Mouse (Mus musculus): Measurements from ENCODE around the gene Dctn2. TPM values are rescaled to one million over a fixed set of nuclear protein-coding genes. Genes with fewer than 3 reads are reported as not detected.

Dctn2 gene
- polyA plus RNA-seq, 1 experiment from 2014 or later = 170 TPM

- Histone ChIP-seq H3K36me3 (ENCODE audit: control insufficient read depth, insufficient read depth, low read length) (no peaks in the 10 kb centered on the region), H3K27ac (ENCODE audit: low read length) (no peak overlapping the region), H3K4me2 (ENCODE audit: low read depth, low read length) (peak overlapping the region; percentile 96), H3K27me3 (replicated peaks; ENCODE audit: control insufficient read depth, insufficient read depth, low read length) (peaks cover 17% of the 10 kb centered on the region), H3K9ac (ENCODE audit: low read depth, low read length) (peak overlapping the region; percentile 72), H3K9me3 (ENCODE audit: control insufficient read depth, low read length) (no peaks in the 10 kb centered on the region), H3K4me3 (ENCODE audit: low read length) (peak overlapping the region; percentile 62), H3K4me1 (ENCODE audit: control insufficient read depth, insufficient read depth, low read length) (peaks cover 19% of the 10 kb centered on the region)
- WGBS = 10% methylated on average over 29 of the region's 29 CpGs
- ATAC-seq = no peak
Observed at GRCm38 (mm10) chr10:127326828-127327227, 60.7 kb downstream of the Dctn2 start.

GRCm38 (mm10) chr10:127327461-127328145, 61.4 kb downstream of the Dctn2 start:
- peaks cover 17% of the 10 kb centered on the region for H3K27me3 ChIP-seq (replicated peaks; ENCODE audit: control insufficient read depth, insufficient read depth, low read length)
- no peaks in the 10 kb centered on the region for H3K36me3 ChIP-seq (ENCODE audit: control insufficient read depth, insufficient read depth, low read length)
- H3K9me3 ChIP-seq (ENCODE audit: control insufficient read depth, low read length) = no peaks in the 10 kb centered on the region
- H3K4me3 ChIP-seq (ENCODE audit: low read length) = no peak overlapping the region
- H3K4me1 ChIP-seq (ENCODE audit: control insufficient read depth, insufficient read depth, low read length) = peaks cover 18% of the 10 kb centered on the region
- 49% methylated on average over 18 of the region's 18 CpGs for WGBS
- H3K27ac ChIP-seq (ENCODE audit: low read length) = no peak overlapping the region
- no peak overlapping the region for H3K9ac ChIP-seq (ENCODE audit: low read depth, low read length)
- no peak overlapping the region for H3K4me2 ChIP-seq (ENCODE audit: low read depth, low read length)
- ATAC-seq = no peak

- H3K9ac ChIP-seq (ENCODE audit: low read depth, low read length) = no peak overlapping the region
- peaks cover 16% of the 10 kb centered on the region for H3K4me1 ChIP-seq (ENCODE audit: control insufficient read depth, insufficient read depth, low read length)
- H3K4me3 ChIP-seq (ENCODE audit: low read length) = no peak overlapping the region
- H3K27me3 ChIP-seq (replicated peaks; ENCODE audit: control insufficient read depth, insufficient read depth, low read length) = peaks cover 15% of the 10 kb centered on the region
- no peak for ATAC-seq
- H3K4me2 ChIP-seq (ENCODE audit: low read depth, low read length) = no peak overlapping the region
- H3K9me3 ChIP-seq (ENCODE audit: control insufficient read depth, low read length) = no peaks in the 10 kb centered on the region
- H3K27ac ChIP-seq (ENCODE audit: low read length) = no peak overlapping the region
- 81% methylated on average over 7 of the region's 7 CpGs for WGBS
- no peaks in the 10 kb centered on the region for H3K36me3 ChIP-seq (ENCODE audit: control insufficient read depth, insufficient read depth, low read length)
Observed at GRCm38 (mm10) chr10:127330212-127330611, 64.0 kb downstream of the Dctn2 start.

Other genes starting within 250 kb of the Dctn2 start
- 85.7 and 100 TPM in 2 replicates for gene Tsfm, start 235.5 kb upstream of the Dctn2 start, polyA plus RNA-seq (2015; fragmentation: Nextera tagmentation; extraction: Ambion mirVana)
- 42.4 and 48.3 TPM in 2 replicates for gene Mettl1, start 225.0 kb upstream of the Dctn2 start, polyA plus RNA-seq (2015; fragmentation: Nextera tagmentation; extraction: Ambion mirVana)
- gene Eef1akmt3, start 224.9 kb upstream of the Dctn2 start, polyA plus RNA-seq (2015; fragmentation: Nextera tagmentation; extraction: Ambion mirVana) = 0.49 and 0.61 TPM in 2 replicates
- 0.05 and 0.11 TPM in 2 replicates for gene Cyp27b1, start 218.1 kb upstream of the Dctn2 start, polyA plus RNA-seq (2015; fragmentation: Nextera tagmentation; extraction: Ambion mirVana)
- gene March9, start 206.2 kb upstream of the Dctn2 start, polyA plus RNA-seq (2015; fragmentation: Nextera tagmentation; extraction: Ambion mirVana) = 0.40 and 0.50 TPM in 2 replicates
- gene Cdk4, start 202.8 kb upstream of the Dctn2 start, polyA plus RNA-seq (2015; fragmentation: Nextera tagmentation; extraction: Ambion mirVana) = 1,474 and 1,595 TPM in 2 replicates
- 189 and 206 TPM in 2 replicates for gene Tspan31, start 196.1 kb upstream of the Dctn2 start, polyA plus RNA-seq (2015; fragmentation: Nextera tagmentation; extraction: Ambion mirVana)
- 0.05 and 0.21 TPM in 2 replicates for gene Agap2, start 191.1 kb upstream of the Dctn2 start, polyA plus RNA-seq (2015; fragmentation: Nextera tagmentation; extraction: Ambion mirVana)
- gene Os9, start 145.2 kb upstream of the Dctn2 start, polyA plus RNA-seq (2015; fragmentation: Nextera tagmentation; extraction: Ambion mirVana) = 110 and 116 TPM in 2 replicates
- gene B4galnt1, start 101.1 kb upstream of the Dctn2 start, polyA plus RNA-seq (2015; fragmentation: Nextera tagmentation; extraction: Ambion mirVana) = 65.6 and 66.7 TPM in 2 replicates
- 1.0 and 1.1 TPM in 2 replicates for gene Slc26a10, start 85.7 kb upstream of the Dctn2 start, polyA plus RNA-seq (2015; fragmentation: Nextera tagmentation; extraction: Ambion mirVana)
- gene Arhgef25, start 76.3 kb upstream of the Dctn2 start, polyA plus RNA-seq (2015; fragmentation: Nextera tagmentation; extraction: Ambion mirVana) = 44.7 and 46.3 TPM in 2 replicates
- gene Dtx3, start 70.6 kb upstream of the Dctn2 start, polyA plus RNA-seq (2015; fragmentation: Nextera tagmentation; extraction: Ambion mirVana) = 54.4 and 56.9 TPM in 2 replicates
- 40.3 and 44.5 TPM in 2 replicates for gene Pip4k2c, start 54.8 kb upstream of the Dctn2 start, polyA plus RNA-seq (2015; fragmentation: Nextera tagmentation; extraction: Ambion mirVana)
- 5.2 and 5.3 TPM in 2 replicates for gene Kif5a, start 3.0 kb upstream of the Dctn2 start, polyA plus RNA-seq (2015; fragmentation: Nextera tagmentation; extraction: Ambion mirVana)
- 9.9 and 11.1 TPM in 2 replicates for gene Mbd6, start 22.6 kb downstream of the Dctn2 start, polyA plus RNA-seq (2015; fragmentation: Nextera tagmentation; extraction: Ambion mirVana)
- gene Mars, start 45.4 kb downstream of the Dctn2 start, polyA plus RNA-seq (2015; fragmentation: Nextera tagmentation; extraction: Ambion mirVana) = 96.8 and 108 TPM in 2 replicates
- gene Arhgap9, start 55.6 kb downstream of the Dctn2 start, polyA plus RNA-seq (2015; fragmentation: Nextera tagmentation; extraction: Ambion mirVana) = 7.9 and 9.0 TPM in 2 replicates
- gene Gli1, start 75.6 kb downstream of the Dctn2 start, polyA plus RNA-seq (2015; fragmentation: Nextera tagmentation; extraction: Ambion mirVana) = 6.6 and 7.6 TPM in 2 replicates
- not detected in 2 replicates for gene Inhbe, start 88.0 kb downstream of the Dctn2 start, polyA plus RNA-seq (2015; fragmentation: Nextera tagmentation; extraction: Ambion mirVana)
- gene Inhbc, start 104.1 kb downstream of the Dctn2 start, polyA plus RNA-seq (2015; fragmentation: Nextera tagmentation; extraction: Ambion mirVana) = not detected in 2 replicates
- 17.7 and 18.3 TPM in 2 replicates for gene R3hdm2, start 114.0 kb downstream of the Dctn2 start, polyA plus RNA-seq (2015; fragmentation: Nextera tagmentation; extraction: Ambion mirVana)
- gene Stac3, start 235.3 kb downstream of the Dctn2 start, polyA plus RNA-seq (2015; fragmentation: Nextera tagmentation; extraction: Ambion mirVana) = 0.32 and 0.67 TPM in 2 replicates
- 64.5 and 64.6 TPM in 2 replicates for gene Ndufa4l2, start 248.6 kb downstream of the Dctn2 start, polyA plus RNA-seq (2015; fragmentation: Nextera tagmentation; extraction: Ambion mirVana)